Mouse (Mus musculus) embryonic facial prominence, embryonic 13.5 days (tissue): ENCODE measurements around the gene Htra2. TPM values are rescaled to one million over a fixed set of nuclear protein-coding genes. Genes with fewer than 3 reads are reported as not detected.

Experiments
- ATAC-seq: fragments of 200-750 bp; cut with Nextera tagmentation; 2 replicates; pipeline ENCODE4 v1.8.0; 2017; ENCODE audit warnings: low read depth; ENCODE audit not compliant: insufficient number of reproducible peaks, insufficient read depth, low FRiP score, low TSS enrichment
- H3K27ac ChIP-seq: fragments of 300-500 bp; sonication (generic); 2 replicates; pipeline ENCODE4 v1.5.1; 2015; ENCODE audit warnings: moderate library complexity, mild to moderate bottlenecking, inconsistent platforms
- H3K27me3 ChIP-seq: fragments of 300-500 bp; sonication (generic); 2 replicates; pipeline ENCODE4 v1.6.1; 2015; ENCODE audit warnings: mild to moderate bottlenecking, inconsistent platforms
- H3K36me3 ChIP-seq: fragments of 300-500 bp; sonication (generic); 2 replicates; pipeline ENCODE4 v1.6.1; 2015; ENCODE audit warnings: mild to moderate bottlenecking, inconsistent platforms
- H3K4me1 ChIP-seq: fragments of 300-500 bp; sonication (generic); 2 replicates; pipeline ENCODE4 v1.6.1; 2015; ENCODE audit warnings: inconsistent platforms
- H3K4me2 ChIP-seq: fragments of 300-500 bp; sonication (generic); 2 replicates; pipeline ENCODE4 v1.6.1; 2015; ENCODE audit warnings: moderate library complexity, mild to moderate bottlenecking, inconsistent platforms
- H3K4me3 ChIP-seq: fragments of 300-500 bp; sonication (generic); 2 replicates; pipeline ENCODE4 v1.5.1; 2015; ENCODE audit warnings: mild to moderate bottlenecking, inconsistent platforms
- H3K9ac ChIP-seq: fragments of 300-500 bp; sonication (generic); 2 replicates; pipeline ENCODE4 v1.6.1; 2015; ENCODE audit warnings: mild to moderate bottlenecking, inconsistent platforms
- H3K9me3 ChIP-seq: fragments of 300-500 bp; sonication (generic); 2 replicates; pipeline ENCODE4 v1.6.1; 2016; ENCODE audit warnings: inconsistent platforms
- whole genome bisulfite sequencing: fragments of 180-500 bp; shearing (Covaris S2); methylation state at CpG from one replicate; pipeline ENCODE4 v1.1.7; 2015; ENCODE audit warnings: mixed read lengths; 5-methylcytosine and 5-hydroxymethylcytosine counted together
- polyA plus RNA-seq: library from polyadenylated mRNA; unstranded; fragments of >200 nt; fragmentation: Nextera tagmentation; extraction: Ambion mirVana; gene quantifications from 2 replicates; pipeline ENCODE4 v1.2.1, GENCODE M21; 2015

Htra2 gene
- polyA plus RNA-seq, 1 experiment from 2014 or later: 72.6 TPM

DNA sequence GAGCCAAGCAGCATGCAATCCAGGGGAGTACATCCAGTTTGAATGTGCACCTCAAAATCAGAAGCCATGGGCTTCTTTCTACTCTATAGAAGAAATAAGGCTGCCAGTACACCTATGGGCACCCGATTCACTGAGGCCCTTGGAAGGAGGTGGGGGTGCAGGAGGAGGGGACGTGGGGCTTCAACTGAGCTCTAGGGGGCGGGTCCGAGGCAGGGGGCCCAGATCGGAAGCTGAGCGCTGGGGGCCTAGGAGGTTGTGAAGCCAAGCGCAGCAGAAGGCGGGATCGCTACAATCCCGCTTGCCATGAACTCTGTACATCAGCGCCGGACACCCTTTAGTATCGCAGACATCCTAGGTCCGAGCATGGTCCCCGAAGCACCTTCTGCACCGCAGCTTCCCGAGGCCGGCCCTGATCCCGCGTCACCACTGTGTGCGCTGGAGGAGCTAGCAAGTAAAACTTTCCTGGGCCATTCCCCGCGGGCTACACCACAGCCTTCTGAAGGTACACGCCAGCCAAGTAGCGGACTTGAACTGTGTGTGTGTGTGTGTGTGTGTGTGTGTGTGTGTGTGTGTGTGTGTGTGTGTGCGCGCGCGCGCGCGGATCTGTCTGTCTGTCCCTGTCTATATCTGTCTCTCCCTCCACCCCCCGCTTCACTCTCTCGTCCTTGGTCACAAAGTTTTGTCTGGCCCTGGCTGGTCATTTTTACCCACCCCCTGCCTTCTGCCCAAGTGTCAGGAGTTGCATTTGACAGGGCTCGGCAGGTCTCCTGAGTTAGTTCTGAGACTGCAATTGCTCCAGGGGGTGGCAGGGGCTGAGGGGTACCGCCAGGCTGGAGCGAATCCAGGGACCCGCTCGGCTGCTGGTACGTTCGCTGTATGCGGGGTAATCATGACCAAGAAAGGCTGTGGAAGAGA lies 31.3 kb upstream of the Htra2 start, which contains the start of gene Lbx2:
Gene Lbx2, plus strand, starts transcription at position 247 of the 915 bp plus-strand sequence.
- Histone ChIP-seq H3K27ac (no peak within 1 kb of the TSS), H3K9ac (peak within 1 kb of the TSS; percentile 59), H3K4me2 (peak within 1 kb of the TSS; percentile 55), H3K9me3 (no peaks in the 10 kb centered on the region), H3K36me3 (peaks cover 12% of the 10 kb centered on the region), H3K4me3 (peak within 1 kb of the TSS; percentile 34), H3K27me3 (peaks cover 94% of the 10 kb centered on the region), H3K4me1 (peaks cover 30% of the 10 kb centered on the region)
- WGBS: 4% methylated on average over 39 of the region's 42 CpGs
- ATAC-seq: no peak

DNA sequence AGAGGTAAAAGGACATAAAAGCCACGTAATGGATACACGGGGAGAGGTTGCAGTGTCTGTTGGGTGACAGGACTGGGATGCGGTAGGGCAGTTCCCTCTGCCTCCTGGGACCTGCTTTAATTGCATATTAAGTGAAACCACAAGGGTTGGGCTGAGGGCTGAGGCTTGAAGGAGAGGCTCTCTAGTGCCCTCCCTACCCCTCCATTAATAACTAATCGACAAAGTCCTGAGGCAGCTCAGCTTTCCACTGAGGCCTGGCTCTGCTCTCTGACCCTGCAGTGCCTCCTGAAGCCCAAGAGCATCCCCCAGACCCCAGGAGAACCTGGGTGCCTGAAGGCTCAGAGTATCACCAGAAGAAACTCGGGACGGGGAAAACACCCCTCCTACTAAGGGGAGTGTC lies 29.4 kb upstream of the Htra2 start:
- Histone ChIP-seq H3K9me3 (no peaks in the 10 kb centered on the region), H3K4me3 (no peak overlapping the region), H3K4me2 (no peak overlapping the region), H3K36me3 (peaks cover 31% of the 10 kb centered on the region), H3K9ac (no peak overlapping the region), H3K27ac (no peak overlapping the region), H3K4me1 (peaks cover 35% of the 10 kb centered on the region), H3K27me3 (peaks cover 76% of the 10 kb centered on the region)
- ATAC-seq: no peak
- WGBS: 7% methylated on average over 6 of the region's 6 CpGs

DNA sequence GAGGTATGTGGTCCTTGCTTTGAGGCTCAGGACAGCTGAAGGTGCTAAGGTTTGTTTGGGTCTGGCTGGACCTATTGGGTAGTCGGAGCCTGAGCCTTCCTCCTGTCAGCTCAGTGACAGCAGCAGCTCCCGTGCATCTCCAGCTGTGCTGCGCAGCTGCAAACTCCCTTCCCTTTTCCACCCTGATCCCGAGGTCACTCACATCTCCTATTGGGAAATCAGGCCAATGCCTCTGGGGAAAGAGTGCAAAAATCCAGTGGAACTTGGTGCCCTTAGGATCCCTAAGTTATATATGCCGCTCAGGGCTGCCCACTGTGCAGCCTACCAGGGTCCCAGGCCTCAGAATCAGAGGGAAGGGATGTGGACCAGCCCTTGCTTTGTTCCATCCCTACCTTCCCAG lies 28.4 kb upstream of the Htra2 start:
- H3K4me2 ChIP-seq: no peak overlapping the region
- H3K4me3 ChIP-seq: no peak overlapping the region
- peaks cover 43% of the 10 kb centered on the region for H3K4me1 ChIP-seq
- peaks cover 31% of the 10 kb centered on the region for H3K36me3 ChIP-seq
- no peak for ATAC-seq
- H3K27me3 ChIP-seq: peaks cover 67% of the 10 kb centered on the region
- H3K27ac ChIP-seq: no peak overlapping the region
- WGBS: 16% methylated on average over 5 of the region's 5 CpGs
- peak overlapping the region; percentile 36; the same call in 1 of the 2 replicates for H3K9ac ChIP-seq
- no peaks in the 10 kb centered on the region for H3K9me3 ChIP-seq

DNA sequence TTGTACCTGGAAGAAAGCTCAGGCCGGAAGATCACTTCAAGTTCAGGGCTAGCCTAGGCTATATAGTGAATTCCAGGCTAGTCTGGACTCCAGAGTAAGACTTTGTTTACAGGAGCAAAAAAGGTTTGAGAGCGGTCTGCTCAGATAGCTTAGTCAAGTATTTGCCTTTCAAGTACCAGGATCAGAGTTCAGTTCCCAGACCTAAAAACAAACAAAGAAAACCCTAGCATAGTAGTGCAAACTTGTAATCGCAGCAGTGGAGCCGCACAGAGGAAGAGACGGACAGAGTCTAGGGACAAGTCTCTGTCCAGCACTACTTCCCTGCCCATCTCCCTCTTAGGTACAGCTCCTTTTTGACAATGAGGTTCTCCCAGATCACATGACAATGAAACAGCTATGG lies 25.1 kb upstream of the Htra2 start:
- H3K4me1 ChIP-seq: peaks cover 31% of the 10 kb centered on the region
- H3K36me3 ChIP-seq: peaks cover 31% of the 10 kb centered on the region
- no peaks in the 10 kb centered on the region for H3K9me3 ChIP-seq
- H3K4me2 ChIP-seq: no peak overlapping the region
- H3K9ac ChIP-seq: no peak overlapping the region
- no peak overlapping the region for H3K4me3 ChIP-seq
- H3K27ac ChIP-seq: no peak overlapping the region
- 95% methylated on average over 5 of the region's 5 CpGs for WGBS
- ATAC-seq: no peak
- H3K27me3 ChIP-seq: peaks cover 47% of the 10 kb centered on the region

DNA sequence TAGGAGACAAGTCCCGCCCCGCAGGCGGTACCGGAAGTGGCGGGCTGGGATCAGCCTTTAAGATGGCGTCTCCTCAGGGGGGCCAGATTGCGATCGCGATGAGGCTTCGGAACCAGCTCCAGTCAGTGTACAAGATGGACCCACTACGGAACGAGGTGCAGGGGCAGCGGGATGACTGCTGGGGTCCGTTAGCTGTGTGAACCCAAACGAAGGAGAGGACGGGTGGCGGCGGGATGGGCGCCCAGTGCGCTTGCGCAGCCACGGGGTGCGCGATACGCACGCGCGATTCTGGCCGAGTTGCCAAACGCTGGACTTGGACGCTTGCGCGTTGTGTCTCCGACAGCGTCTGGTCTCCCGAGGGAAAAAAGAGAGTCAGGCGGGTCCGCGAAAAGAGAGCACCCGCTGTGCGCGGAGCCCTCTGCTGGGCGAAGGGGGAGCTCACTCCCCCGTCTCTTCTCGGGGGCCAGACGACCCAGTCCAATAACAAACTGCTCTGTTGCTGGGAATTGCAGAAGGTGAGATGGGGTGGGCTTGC lies 23.3 kb upstream of the Htra2 start:
- H3K9me3 ChIP-seq: no peaks in the 10 kb centered on the region
- peak overlapping the region; percentile 88 for H3K27ac ChIP-seq
- peak; percentile 90 for ATAC-seq
- H3K4me2 ChIP-seq: peak overlapping the region; percentile 93
- peaks cover 47% of the 10 kb centered on the region for H3K27me3 ChIP-seq
- H3K9ac ChIP-seq: peak overlapping the region; percentile 85
- WGBS: 0% methylated on average over 46 of the region's 46 CpGs
- H3K4me3 ChIP-seq: peak overlapping the region; percentile 81
- H3K4me1 ChIP-seq: peaks cover 20% of the 10 kb centered on the region
- peaks cover 31% of the 10 kb centered on the region for H3K36me3 ChIP-seq

DNA sequence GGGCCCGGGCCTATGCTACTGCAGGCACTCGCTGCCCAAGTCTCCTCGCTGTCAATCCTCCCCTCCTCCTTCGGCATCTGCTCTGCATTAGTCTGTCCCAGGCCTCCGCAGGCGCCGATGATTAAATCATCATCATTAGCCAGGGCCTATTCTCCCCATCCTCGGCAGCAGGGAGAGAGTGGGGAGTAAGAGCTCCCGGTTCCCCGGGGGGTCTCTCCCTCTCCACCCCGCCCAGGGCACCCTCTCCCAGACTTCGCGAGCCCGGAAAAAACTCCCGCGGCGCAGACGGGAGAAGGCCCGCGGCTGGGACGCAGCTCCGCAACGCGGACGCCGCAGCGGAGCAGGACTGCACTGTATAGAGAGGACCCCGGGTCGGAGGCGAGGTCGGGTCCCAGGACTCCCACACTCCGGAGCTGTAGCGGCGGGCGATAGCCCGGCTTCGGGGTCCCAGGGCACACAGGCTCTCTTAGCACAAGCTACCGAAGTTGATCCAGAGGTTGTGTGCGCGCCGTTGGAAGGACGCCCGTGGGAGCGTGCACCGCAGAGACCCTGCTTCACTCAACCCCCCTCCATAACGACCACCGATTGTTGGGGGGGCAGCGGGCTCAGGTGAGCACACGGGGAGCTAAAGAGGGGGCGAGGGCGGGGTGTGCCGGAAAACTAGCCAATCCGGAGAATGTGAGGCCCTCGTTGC lies 22.7 kb upstream of the Htra2 start, which contains the start of gene Pcgf1:
Gene Pcgf1, plus strand, starts transcription at position 240 of the 694 bp plus-strand sequence.
- H3K4me2 ChIP-seq: peak within 1 kb of the TSS; percentile 93
- H3K27me3 ChIP-seq: peaks cover 46% of the 10 kb centered on the region
- H3K4me1 ChIP-seq: peaks cover 20% of the 10 kb centered on the region
- peak within 1 kb of the TSS; percentile 85 for H3K9ac ChIP-seq
- under 1% methylated on average over 54 of the region's 54 CpGs for WGBS
- H3K27ac ChIP-seq: peak within 1 kb of the TSS; percentile 88
- no peaks in the 10 kb centered on the region for H3K9me3 ChIP-seq
- peak; percentile 78 for ATAC-seq
- peaks cover 31% of the 10 kb centered on the region for H3K36me3 ChIP-seq
- peak within 1 kb of the TSS; percentile 81 for H3K4me3 ChIP-seq

DNA sequence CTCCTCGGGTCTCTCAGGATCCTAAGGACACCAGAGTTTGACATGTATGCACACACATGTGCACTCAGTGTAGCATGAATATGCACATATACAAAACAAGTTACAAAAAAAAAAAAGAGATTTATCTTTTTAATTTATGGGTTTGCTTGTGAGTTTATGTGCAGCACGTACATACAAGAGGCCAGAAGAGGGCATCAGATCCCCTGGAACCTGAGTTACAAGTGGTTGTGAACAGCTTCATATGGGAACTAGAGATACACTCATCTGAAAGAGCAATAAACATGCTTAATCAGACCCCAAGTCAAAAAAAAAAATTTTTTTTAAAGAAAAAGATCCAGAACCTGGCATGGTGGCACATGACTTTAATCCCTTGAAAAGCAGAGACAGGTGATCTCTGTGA lies 19.9 kb upstream of the Htra2 start:
- Histone ChIP-seq H3K27ac (no peak overlapping the region), H3K4me1 (peaks cover 35% of the 10 kb centered on the region), H3K9me3 (no peaks in the 10 kb centered on the region), H3K4me2 (no peak overlapping the region), H3K9ac (no peak overlapping the region), H3K36me3 (peaks cover 5% of the 10 kb centered on the region), H3K4me3 (no peak overlapping the region), H3K27me3 (peaks cover 64% of the 10 kb centered on the region)
- WGBS: 22% methylated on average over 2 of the region's 2 CpGs
- ATAC-seq: no peak

DNA sequence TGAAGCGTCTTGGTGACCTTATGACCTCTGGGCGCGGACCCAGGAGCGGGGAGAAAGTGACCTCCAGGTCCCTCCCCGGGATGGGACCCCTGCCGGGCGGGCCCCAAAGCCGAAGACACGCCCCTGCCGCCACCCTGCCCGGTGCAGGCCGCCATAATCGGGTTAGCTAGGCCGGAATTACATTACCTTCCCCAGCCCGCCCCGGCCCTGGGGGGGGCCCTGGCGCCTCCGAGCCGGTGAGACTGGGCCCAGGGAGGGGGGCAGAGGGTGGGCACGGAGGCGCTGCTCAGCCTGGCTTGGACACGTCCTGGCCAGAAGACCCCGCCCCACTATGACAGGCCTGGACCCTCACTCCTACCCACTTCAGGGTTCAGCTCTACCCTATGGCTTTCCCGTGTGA lies 16.1 kb upstream of the Htra2 start:
- peaks cover 35% of the 10 kb centered on the region for H3K4me1 ChIP-seq
- H3K36me3 ChIP-seq: no peaks in the 10 kb centered on the region
- no peak overlapping the region for H3K9ac ChIP-seq
- ATAC-seq: 0 out of 2 replicates have a peak, but pooled peaks have one; percentile 29
- no peaks in the 10 kb centered on the region for H3K9me3 ChIP-seq
- H3K27me3 ChIP-seq: peaks cover 97% of the 10 kb centered on the region
- H3K4me2 ChIP-seq: peak overlapping the region; percentile 54
- H3K4me3 ChIP-seq: peak overlapping the region; percentile 33
- WGBS: under 1% methylated on average over 24 of the region's 24 CpGs
- H3K27ac ChIP-seq: no peak overlapping the region

DNA sequence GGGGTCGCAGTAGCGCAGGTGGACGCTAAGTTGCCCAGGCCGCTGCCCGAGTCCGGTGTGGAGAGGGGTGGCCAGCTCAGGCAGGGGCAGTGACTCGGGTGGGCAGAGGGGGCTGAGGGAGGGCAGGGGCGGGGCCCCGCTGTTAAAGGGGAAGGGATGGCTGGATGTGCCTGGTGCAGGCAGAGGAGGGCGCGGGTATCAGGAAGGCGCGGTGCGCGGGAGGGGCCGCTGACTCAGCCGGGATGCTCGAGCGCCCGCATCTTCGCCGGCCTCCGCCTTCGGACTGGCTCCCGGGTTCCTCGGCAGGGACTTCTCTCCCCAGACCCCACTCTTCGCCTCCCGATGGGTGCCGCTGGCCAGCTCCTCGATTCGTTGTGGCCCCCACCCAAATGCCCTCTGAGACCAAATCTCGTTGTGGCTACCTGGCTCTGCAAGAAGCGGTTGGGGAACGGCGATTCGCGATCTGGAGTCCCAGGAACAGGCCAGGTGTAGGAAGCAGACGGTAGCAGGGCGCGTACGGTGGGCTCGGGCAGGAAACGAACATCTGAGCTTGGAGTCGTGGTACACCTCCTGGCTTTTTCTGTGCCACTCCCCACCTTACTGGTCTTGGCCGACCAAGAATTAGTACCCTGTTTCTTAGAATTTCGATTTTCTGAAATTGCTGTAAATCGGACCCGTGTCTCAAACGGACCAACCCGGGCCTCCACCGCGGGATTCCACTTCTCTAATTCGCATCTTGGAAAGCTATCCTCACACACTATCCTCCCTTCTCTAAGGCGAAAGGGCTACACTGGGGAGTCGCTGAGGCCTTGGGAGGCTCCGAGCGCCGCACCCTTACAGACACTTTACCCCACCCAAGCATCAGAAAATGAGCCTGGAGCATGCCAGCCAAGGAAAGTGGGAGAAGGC lies 15.5 kb upstream of the Htra2 start:
- Histone ChIP-seq H3K4me2 (peak overlapping the region; percentile 54), H3K4me3 (peak overlapping the region; percentile 33), H3K27me3 (peaks cover 99% of the 10 kb centered on the region), H3K9me3 (no peaks in the 10 kb centered on the region), H3K9ac (0 out of 2 replicates have a peak overlapping the region, but pooled peaks have one; percentile 27), H3K4me1 (peaks cover 35% of the 10 kb centered on the region), H3K36me3 (no peaks in the 10 kb centered on the region), H3K27ac (no peak overlapping the region)
- WGBS: 1% methylated on average over 58 of the region's 58 CpGs
- no peak for ATAC-seq

DNA sequence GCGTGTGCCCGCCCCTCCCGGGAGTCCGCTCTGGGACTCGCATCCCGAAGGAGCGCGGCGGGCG lies 15.0 kb upstream of the Htra2 start, which contains the start of gene Tlx2:
Gene Tlx2, minus strand, starts transcription at position 47 of the 64 bp plus-strand sequence.
- peak within 1 kb of the TSS; percentile 54 for H3K4me2 ChIP-seq
- H3K4me1 ChIP-seq: peaks cover 35% of the 10 kb centered on the region
- no peak within 1 kb of the TSS for H3K27ac ChIP-seq
- WGBS: 1% methylated on average over 10 of the region's 10 CpGs
- H3K9ac ChIP-seq: 0 out of 2 replicates have a peak within 1 kb of the TSS, but pooled peaks have one; percentile 27
- peak within 1 kb of the TSS; percentile 33 for H3K4me3 ChIP-seq
- H3K9me3 ChIP-seq: no peaks in the 10 kb centered on the region
- no peaks in the 10 kb centered on the region for H3K36me3 ChIP-seq
- H3K27me3 ChIP-seq: peaks cover 99% of the 10 kb centered on the region
- ATAC-seq: no peak
